Mouse (Mus musculus) limb, embryonic 12.5 days (tissue): ENCODE results near the gene Clmn. TPM values are rescaled to one million over a fixed set of nuclear protein-coding genes. Genes with fewer than 3 reads are reported as not detected.

ENCODE experiments used
- ATAC-seq: fragments of 200-750 bp; cut with Nextera tagmentation; 2 replicates; pipeline ENCODE4 v1.8.0; 2017; ENCODE audit warnings: low read depth, moderate TSS enrichment; ENCODE audit not compliant: insufficient number of reproducible peaks, insufficient read depth, low FRiP score, low TSS enrichment
- H3K27ac ChIP-seq: fragments of 300-500 bp; sonication (generic); 2 replicates; pipeline ENCODE4 v1.5.1; 2016; ENCODE audit warnings: mild to moderate bottlenecking, moderate library complexity
- H3K27me3 ChIP-seq: fragments of 300-500 bp; sonication (generic); 2 replicates; pipeline ENCODE4 v1.6.1; 2016; ENCODE audit warnings: mild to moderate bottlenecking, moderate library complexity
- H3K36me3 ChIP-seq: fragments of 300-500 bp; sonication (generic); 2 replicates; pipeline ENCODE4 v1.6.1; 2016; ENCODE audit warnings: mild to moderate bottlenecking, moderate library complexity
- H3K4me1 ChIP-seq: fragments of 300-500 bp; sonication (generic); replicated peaks from 2 replicates; pipeline ENCODE4 v1.6.1; 2016
- H3K4me2 ChIP-seq: fragments of 300-500 bp; sonication (generic); 2 replicates; pipeline ENCODE4 v1.6.1; 2016; ENCODE audit warnings: mild to moderate bottlenecking, moderate library complexity
- H3K4me3 ChIP-seq: fragments of 300-500 bp; sonication (generic); replicated peaks from 2 replicates; pipeline ENCODE4 v1.5.1; 2016; ENCODE audit warnings: mild to moderate bottlenecking
- H3K9ac ChIP-seq: fragments of 300-500 bp; sonication (generic); replicated peaks from 2 replicates; pipeline ENCODE4 v1.6.1; 2016; ENCODE audit warnings: mild to moderate bottlenecking, moderate library complexity
- H3K9me3 ChIP-seq: fragments of 300-500 bp; sonication (generic); 2 replicates; pipeline ENCODE4 v1.6.1; 2016; ENCODE audit warnings: mild to moderate bottlenecking, moderate library complexity
- WGBS: fragments of 180-500 bp; shearing (Covaris S2); methylation state at CpG from one replicate; pipeline ENCODE4 v1.1.7; 2016; 5-methylcytosine and 5-hydroxymethylcytosine counted together
- polyA plus RNA-seq: library from polyadenylated mRNA; unstranded; fragments of >200 nt; fragmentation: Nextera tagmentation; extraction: Ambion mirVana; gene quantifications from 2 replicates; pipeline ENCODE4 v1.2.1, GENCODE M21; 2016

The Clmn gene
- polyA plus RNA-seq, 1 experiment from 2014 or later, result 5.2 TPM

DNA sequence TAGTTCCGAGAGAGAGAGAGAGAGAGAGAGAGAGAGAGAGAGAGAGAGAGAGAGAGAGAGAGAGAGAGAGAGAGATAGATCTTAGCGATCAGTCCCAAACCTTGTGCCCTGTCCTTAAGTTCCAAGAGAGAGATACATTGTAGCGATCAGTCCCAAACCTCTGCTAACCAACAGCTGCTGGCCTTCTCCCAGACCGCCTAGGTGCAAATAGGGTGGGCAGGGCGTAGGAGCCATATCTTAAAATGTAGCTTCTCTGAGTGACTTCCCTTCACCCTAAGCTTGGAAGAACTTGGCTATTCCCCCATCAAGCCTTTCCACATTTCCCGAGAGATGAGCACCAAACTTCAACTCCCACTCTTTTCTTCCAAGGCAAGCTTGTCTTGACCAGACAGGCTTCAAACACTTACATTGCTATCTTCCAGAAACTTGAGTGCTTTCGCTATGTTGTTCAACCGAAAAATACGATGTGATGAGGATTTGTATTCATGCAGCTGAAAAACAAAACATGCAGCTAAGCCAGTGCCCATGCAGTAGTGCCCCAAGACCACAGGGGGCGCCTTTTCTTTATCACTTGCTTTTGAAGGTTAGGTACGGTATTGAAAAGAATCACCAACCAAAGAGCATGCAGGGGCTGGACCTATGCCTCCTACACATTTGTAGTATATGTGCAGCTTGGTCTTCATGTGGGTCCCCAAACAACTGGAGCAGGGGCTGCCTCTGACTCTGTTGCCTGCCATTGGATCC, 68.1 kb downstream of the Clmn start:
- Histone ChIP-seq H3K9ac (no peak overlapping the region), H3K27ac (no peak overlapping the region), H3K9me3 (peaks cover 20% of the 10 kb centered on the region), H3K36me3 (peaks cover 40% of the 10 kb centered on the region), H3K4me2 (no peak overlapping the region), H3K27me3 (peaks cover 42% of the 10 kb centered on the region), H3K4me1 (peaks cover 19% of the 10 kb centered on the region), H3K4me3 (no peak overlapping the region)
- 86% methylated on average over 11 of the region's 11 CpGs for whole genome bisulfite sequencing
- no peak for ATAC-seq

DNA sequence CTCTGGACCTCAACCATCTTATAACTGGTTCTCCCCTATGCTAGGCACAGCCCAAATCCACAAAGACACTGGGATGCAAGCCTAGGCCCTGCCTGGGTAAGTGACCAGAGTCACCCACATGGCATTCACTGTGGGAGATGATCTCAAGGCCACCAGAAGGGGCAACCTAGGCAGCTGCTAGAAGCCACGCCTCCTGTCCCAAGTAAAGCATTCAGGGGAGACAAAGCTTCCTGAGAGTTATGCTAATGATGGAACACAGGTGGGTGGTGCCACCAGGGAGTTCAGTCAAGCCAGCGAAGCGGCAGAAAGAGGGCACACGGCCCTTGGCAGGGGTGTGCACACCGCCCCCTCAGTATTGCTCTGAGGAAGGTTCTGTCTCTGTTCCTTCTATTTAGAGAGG, 69.9 kb downstream of the Clmn start:
- ATAC-seq, result no peak
- H3K9me3 ChIP-seq, result peaks cover 20% of the 10 kb centered on the region
- no peak overlapping the region for H3K27ac ChIP-seq
- peaks cover 9% of the 10 kb centered on the region for H3K4me1 ChIP-seq
- peaks cover 29% of the 10 kb centered on the region for H3K27me3 ChIP-seq
- H3K9ac ChIP-seq, result no peak overlapping the region
- WGBS, result 73% methylated on average over 5 of the region's 5 CpGs
- no peak overlapping the region for H3K4me3 ChIP-seq
- peaks cover 54% of the 10 kb centered on the region for H3K36me3 ChIP-seq
- H3K4me2 ChIP-seq, result no peak overlapping the region

DNA sequence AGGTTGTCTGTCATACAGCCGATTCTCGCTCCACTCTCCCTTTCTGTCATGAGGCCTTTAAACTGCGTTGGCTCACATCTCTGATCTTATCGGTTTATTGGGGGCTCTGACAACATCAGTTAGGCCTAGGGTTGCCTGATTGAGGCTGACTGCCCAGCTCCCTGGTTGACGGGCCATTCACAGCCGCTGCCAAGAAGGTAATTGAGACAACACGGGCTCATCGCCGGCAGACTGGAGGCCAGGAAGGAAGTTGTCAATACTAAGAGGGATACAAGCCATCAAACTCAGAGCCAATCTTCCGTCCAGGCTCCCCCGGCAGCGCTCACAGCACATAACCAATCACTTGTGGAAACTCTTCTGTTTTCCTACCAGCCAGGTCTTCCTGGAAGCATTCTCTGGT, 71.4 kb downstream of the Clmn start:
- Histone ChIP-seq H3K27me3 (peaks cover 29% of the 10 kb centered on the region), H3K4me2 (no peak overlapping the region), H3K4me3 (no peak overlapping the region), H3K27ac (no peak overlapping the region), H3K9me3 (peaks cover 10% of the 10 kb centered on the region; the same call in 1 of the 2 replicates), H3K4me1 (peaks cover 9% of the 10 kb centered on the region), H3K9ac (no peak overlapping the region), H3K36me3 (peaks cover 47% of the 10 kb centered on the region)
- no peak for ATAC-seq
- WGBS, result 28% methylated on average over 12 of the region's 12 CpGs

DNA sequence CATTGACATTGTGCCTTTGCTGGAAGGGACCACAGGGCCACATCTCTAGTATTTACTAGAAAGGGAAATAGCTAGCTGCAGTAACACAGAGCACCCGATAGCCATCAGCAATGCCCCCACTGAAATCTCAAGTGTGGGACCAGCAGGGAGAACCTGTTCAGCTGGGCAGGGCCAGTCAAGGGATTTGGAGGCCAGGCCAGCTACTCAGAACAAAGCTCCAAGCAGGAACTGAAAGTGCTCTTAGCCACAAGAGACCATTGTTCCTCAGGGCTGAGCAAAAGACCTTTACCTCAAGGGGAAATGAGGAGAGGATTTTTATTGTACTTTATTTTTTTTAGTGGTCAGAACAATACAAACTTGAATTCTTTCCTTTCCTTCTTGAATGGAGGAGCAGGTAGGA, 87.3 kb downstream of the Clmn start:
- Histone ChIP-seq H3K27ac (no peak overlapping the region), H3K4me2 (no peak overlapping the region), H3K4me3 (no peak overlapping the region), H3K9ac (no peak overlapping the region), H3K27me3 (peaks cover 16% of the 10 kb centered on the region; the same call in 1 of the 2 replicates), H3K36me3 (peaks cover 54% of the 10 kb centered on the region), H3K4me1 (peaks cover 28% of the 10 kb centered on the region), H3K9me3 (no peaks in the 10 kb centered on the region)
- WGBS, result 80% methylated on average over 1 of the region's 1 CpGs
- no peak for ATAC-seq

DNA sequence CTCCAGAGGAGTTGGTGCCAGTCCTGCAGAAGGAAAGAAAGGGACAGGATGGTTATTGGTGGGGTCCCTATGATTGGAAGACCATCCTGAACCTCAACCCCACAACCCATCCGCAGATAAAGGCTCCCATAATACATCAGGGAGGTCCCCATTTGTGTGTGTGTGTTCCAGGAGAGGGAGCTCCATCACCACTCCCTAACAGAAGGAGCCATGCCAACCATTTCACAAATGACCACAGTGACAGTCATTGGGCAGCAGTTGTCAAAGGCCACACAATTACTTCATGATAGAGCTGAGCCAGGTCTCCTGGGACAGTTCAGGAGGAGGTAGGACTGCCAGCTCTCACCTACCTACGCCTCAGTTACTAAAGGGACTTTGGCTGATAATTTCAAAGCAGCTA, 92.9 kb downstream of the Clmn start:
- 86% methylated on average over 2 of the region's 2 CpGs for WGBS
- H3K36me3 ChIP-seq, result peaks cover 26% of the 10 kb centered on the region
- H3K27ac ChIP-seq, result no peak overlapping the region
- H3K4me3 ChIP-seq, result no peak overlapping the region
- peaks cover 51% of the 10 kb centered on the region for H3K4me1 ChIP-seq
- no peaks in the 10 kb centered on the region for H3K9me3 ChIP-seq
- no peak overlapping the region for H3K9ac ChIP-seq
- H3K4me2 ChIP-seq, result no peak overlapping the region
- H3K27me3 ChIP-seq, result peaks cover 32% of the 10 kb centered on the region
- ATAC-seq, result no peak

DNA sequence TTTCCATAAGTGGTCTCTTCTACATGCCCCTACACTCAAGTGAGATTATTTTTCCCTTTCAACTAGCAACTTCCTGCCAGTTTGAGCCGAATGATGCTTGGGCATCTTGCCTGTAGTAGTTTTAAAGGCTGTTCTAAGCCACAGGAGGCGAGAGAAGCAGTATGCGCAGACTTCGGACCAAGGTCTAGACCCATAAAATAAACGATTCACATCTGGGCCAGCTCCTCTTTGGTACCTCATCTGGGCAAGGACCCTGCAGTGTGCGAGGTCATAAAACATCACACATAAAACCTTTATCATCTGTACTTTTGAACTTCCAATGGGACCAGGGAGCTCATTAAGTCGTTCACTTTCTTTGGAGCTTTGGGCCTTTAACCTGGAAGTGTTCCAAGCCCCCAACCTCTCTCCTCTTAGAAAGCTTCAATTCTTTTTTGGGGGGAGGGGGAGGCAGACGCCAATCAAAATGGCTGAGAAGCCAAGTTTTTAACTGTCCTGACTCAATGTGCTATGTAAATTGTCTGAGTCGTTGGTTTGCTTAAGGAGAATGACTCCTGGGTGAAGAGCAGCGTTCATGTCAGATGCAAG, 95.6 kb downstream of the Clmn start:
- Histone ChIP-seq H3K4me1 (peaks cover 60% of the 10 kb centered on the region), H3K4me2 (peak overlapping the region; percentile 13; the same call in 1 of the 2 replicates)

DNA sequence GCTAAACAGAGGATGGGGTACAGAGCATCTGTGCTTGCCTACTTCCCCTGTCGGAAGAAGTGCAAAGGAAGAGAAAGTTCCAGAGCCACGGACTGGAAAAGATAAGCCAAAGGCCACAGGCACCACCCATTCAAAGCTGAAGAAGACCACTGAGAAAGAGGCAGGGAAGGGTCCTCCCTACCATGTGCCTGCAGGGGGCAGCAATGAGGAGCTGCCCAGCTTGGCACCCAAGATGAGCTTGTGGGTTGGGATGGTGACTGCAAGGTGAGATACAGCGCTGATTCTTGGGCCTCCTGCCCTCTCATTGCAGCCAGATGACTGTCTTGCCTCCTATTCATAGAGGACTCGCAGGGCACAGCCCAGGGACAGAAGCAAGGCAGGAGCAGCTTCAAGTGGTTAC, 97.7 kb downstream of the Clmn start:
- H3K9ac ChIP-seq, result no peak overlapping the region
- peaks cover 36% of the 10 kb centered on the region for H3K27me3 ChIP-seq
- 83% methylated on average over 4 of the region's 4 CpGs for WGBS
- no peak overlapping the region for H3K4me3 ChIP-seq
- H3K36me3 ChIP-seq, result peaks cover 9% of the 10 kb centered on the region; the same call in 1 of the 2 replicates
- no peaks in the 10 kb centered on the region for H3K9me3 ChIP-seq
- ATAC-seq, result no peak
- peaks cover 57% of the 10 kb centered on the region for H3K4me1 ChIP-seq
- H3K27ac ChIP-seq, result no peak overlapping the region
- no peak overlapping the region for H3K4me2 ChIP-seq

More for the DNA sequence above, 95.6 kb downstream of the Clmn start:
- Histone ChIP-seq H3K9me3 (no peaks in the 10 kb centered on the region), H3K36me3 (peaks cover 9% of the 10 kb centered on the region), H3K27me3 (peaks cover 38% of the 10 kb centered on the region), H3K4me3 (no peak overlapping the region), H3K9ac (no peak overlapping the region; the same call in 1 of the 2 replicates), H3K27ac (peak overlapping the region; percentile 65)
- ATAC-seq, result peak; percentile 61
- 18% methylated on average over 10 of the region's 10 CpGs for WGBS

DNA sequence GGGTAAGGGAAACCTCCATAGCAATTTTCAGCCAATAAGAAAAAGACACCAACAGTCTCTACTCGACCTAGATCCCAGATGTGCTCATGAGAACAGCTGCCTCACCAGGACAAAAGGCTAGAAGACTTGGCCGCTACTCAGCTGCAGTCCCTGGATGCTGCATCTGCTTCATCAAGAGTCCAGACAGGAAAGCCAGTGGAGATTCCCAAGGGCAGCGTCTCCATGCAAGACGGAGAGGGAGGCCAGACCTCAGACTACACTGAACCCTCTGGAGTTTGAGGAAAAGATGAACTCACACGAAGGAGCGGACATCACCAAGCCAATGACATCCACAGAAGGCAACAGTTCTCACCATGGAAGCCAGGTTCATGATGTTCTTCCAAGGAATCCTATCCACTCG, 99.1 kb downstream of the Clmn start:
- Histone ChIP-seq H3K9me3 (no peaks in the 10 kb centered on the region), H3K27me3 (peaks cover 24% of the 10 kb centered on the region), H3K9ac (no peak overlapping the region), H3K27ac (no peak overlapping the region), H3K36me3 (0 out of 2 replicates have a peak, but pooled peaks cover 1% of the 10 kb centered on the region), H3K4me3 (no peak overlapping the region), H3K4me1 (peaks cover 57% of the 10 kb centered on the region), H3K4me2 (no peak overlapping the region)
- WGBS, result 77% methylated on average over 7 of the region's 7 CpGs
- ATAC-seq, result no peak

DNA sequence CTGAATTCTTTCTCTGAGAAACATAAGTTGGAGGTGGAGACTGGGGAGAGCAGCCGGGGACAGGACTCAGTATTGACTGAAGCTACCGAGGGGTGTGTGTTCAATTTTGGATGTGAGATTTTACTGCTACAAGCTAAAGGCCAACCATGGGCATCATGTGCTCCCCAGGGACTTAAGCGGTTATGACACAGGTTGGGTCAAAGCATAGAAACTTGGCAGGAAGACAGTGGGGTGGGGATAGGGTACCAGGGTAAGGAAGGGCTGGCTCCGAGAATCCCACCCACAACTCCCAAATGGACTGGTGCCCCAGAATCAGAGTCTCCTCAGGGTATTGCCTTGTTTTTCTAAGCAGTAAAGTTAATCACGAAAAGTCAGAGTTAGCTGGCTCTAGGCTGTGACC, 99.8 kb downstream of the Clmn start:
- Histone ChIP-seq H3K36me3 (no peaks in the 10 kb centered on the region), H3K4me3 (no peak overlapping the region), H3K9me3 (no peaks in the 10 kb centered on the region), H3K27ac (no peak overlapping the region), H3K4me2 (no peak overlapping the region), H3K9ac (no peak overlapping the region), H3K4me1 (peaks cover 56% of the 10 kb centered on the region), H3K27me3 (peaks cover 24% of the 10 kb centered on the region)
- WGBS, result 60% methylated on average over 5 of the region's 5 CpGs
- no peak for ATAC-seq

DNA sequence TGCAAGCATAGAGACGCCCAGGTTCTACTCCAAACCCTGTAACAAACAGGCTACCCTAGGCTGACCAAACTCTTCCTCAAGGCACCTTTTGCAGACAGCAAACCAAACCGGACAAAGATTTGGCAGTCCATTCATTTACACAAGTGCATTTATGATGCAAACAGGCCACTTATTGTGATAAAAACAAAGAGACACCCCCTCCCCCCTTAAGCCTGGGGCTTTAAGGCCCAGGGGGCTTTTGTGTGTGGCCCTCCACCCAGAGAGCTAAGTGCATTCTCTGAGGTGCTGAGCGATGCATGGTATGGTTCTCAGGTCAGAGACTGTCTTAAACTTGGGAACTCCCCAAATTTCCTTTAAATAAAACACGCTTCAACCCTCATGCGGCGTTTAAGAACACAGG, 101.0 kb downstream of the Clmn start:
- no peaks in the 10 kb centered on the region for H3K9me3 ChIP-seq
- no peak overlapping the region for H3K4me2 ChIP-seq
- H3K4me1 ChIP-seq, result peaks cover 44% of the 10 kb centered on the region
- H3K36me3 ChIP-seq, result no peaks in the 10 kb centered on the region
- WGBS, result 61% methylated on average over 6 of the region's 6 CpGs
- H3K4me3 ChIP-seq, result no peak overlapping the region
- no peak overlapping the region for H3K9ac ChIP-seq
- no peak overlapping the region for H3K27ac ChIP-seq
- peaks cover 24% of the 10 kb centered on the region for H3K27me3 ChIP-seq
- ATAC-seq, result no peak

DNA sequence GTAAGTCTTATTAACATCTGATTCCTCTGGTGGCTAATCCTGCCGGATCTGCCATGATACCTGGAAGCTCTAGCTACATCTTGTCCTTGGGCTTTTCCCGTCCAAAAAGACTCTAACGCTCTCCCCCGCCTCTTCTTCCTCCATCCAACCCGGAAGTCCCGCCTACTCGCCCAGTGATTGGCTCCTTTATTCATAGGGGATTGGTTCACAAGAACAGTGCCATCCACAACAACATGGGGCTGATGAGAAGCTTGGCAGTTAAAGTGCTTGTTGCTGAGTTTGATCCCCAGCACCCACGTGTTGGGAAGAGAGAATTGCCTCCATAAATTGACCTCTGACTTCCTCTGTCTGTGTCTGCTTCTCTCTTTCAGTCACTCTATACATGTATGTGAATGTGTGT, 103.5 kb downstream of the Clmn start:
- H3K27me3 ChIP-seq, result peaks cover 5% of the 10 kb centered on the region; the same call in 1 of the 2 replicates
- H3K4me1 ChIP-seq, result peaks cover 19% of the 10 kb centered on the region
- H3K9ac ChIP-seq, result no peak overlapping the region
- no peak overlapping the region for H3K27ac ChIP-seq
- H3K36me3 ChIP-seq, result no peaks in the 10 kb centered on the region
- no peak overlapping the region for H3K4me2 ChIP-seq
- 89% methylated on average over 8 of the region's 8 CpGs for WGBS
- ATAC-seq, result no peak
- H3K4me3 ChIP-seq, result no peak overlapping the region
- no peaks in the 10 kb centered on the region for H3K9me3 ChIP-seq
